Mouse (Mus musculus) gastrocnemius, postnatal 36 days (tissue): ENCODE measurements around the gene Zfp94. TPM values are rescaled to one million over a fixed set of nuclear protein-coding genes. Genes with fewer than 3 reads are reported as not detected.

ENCODE experiments used
- DNase-seq, 2 experiments: peaks; one replicate each; pipeline ENCODE4 v3.0.0; 2022
- intact Hi-C: fragments of 180-260 bp; cut with DNase I; formaldehyde crosslinking; loops from one replicate; pipeline ENCODE4 v1.15.1; 2025
- total RNA-seq, 2 experiments: library from RNA; stranded (reverse); gene quantifications; 2 replicates each; pipeline ENCODE4 v1.2.3; 2021

The Zfp94 gene
- total RNA-seq, 2 experiments from 2014 or later: 1.5 to 1.9 TPM

DNA sequence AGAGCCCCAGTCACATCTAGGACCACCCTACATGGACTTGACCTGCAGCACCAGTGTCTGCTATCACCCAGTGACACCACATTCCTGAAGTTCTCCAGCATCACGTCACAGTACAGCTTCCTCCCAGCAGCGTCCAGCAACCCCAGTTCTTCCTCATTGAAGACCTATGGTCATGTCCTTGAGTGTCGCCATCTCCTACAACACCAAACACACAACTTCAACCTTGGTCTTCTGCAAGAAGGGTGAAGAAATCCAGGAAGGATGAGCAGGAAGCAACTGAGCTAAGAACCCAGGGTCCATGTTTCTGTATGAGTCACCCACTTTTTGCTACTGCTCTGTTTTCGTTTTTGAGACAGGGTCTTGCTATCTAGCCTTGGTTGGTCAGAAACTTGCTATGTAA is 6.1 kb upstream of the Zfp94 start:
- intact Hi-C loops: no loop called here
- DNase-seq: no peak

- intact Hi-C loops: loop anchor here (5.0 to 10.0 kb wide), 3 partner anchors 67 to 114 kb away; partner anchors contain the start of genes Smg9 and Zfp108
These were observed 2.5 kb upstream of the Zfp94 start for GRCm38 (mm10) chr7:24318942-24319341.

GRCm38 (mm10) chr7:24315726-24316566 is 520 bp downstream of the Zfp94 start:
- intact Hi-C loops: loop anchor here (2.0 to 10.0 kb wide), 4 partner anchors 15 to 111 kb away; partner anchors contain the start of genes Smg9, Zfp108 and Zfp61
- no peak for DNase-seq

More at GRCm38 (mm10) chr7:24318942-24319341, 2.5 kb upstream of the Zfp94 start:
- DNase-seq: no peak

DNA sequence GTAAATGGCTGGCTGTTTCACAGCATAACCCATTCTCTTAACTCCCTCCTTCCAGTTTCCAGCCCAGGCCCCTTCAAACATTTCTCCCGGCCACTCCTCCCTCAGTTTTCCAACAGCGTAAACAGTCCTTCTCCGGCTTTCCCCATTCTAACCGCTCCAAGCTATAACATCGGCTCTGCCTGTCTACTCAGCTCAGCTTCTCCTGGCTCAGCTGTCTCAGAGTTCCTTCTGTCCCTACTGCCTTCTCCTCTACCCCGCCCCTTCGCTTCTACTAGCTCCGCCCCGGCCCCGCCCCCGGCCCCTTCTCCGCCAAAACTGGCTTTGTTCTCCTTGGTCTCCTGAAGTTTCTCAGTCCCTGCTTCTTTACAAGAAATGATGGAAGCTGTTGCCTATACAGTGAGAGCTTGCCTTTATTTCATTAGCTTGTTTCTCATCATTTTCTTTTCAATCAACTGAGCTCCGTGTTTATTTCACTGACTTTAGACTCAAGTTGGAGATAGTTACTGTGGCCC is 15.6 kb downstream of the Zfp94 start, which contains the start of gene Zfp61:
Zfp61 (minus strand) TSS at position 462 of the 512 bp plus-strand sequence.
- DNase-seq: no peak
- intact Hi-C loops: loop anchor here (2.0 kb wide), 1 partner anchor 16 kb away; the partner anchor contains the start of gene Zfp94

DNA sequence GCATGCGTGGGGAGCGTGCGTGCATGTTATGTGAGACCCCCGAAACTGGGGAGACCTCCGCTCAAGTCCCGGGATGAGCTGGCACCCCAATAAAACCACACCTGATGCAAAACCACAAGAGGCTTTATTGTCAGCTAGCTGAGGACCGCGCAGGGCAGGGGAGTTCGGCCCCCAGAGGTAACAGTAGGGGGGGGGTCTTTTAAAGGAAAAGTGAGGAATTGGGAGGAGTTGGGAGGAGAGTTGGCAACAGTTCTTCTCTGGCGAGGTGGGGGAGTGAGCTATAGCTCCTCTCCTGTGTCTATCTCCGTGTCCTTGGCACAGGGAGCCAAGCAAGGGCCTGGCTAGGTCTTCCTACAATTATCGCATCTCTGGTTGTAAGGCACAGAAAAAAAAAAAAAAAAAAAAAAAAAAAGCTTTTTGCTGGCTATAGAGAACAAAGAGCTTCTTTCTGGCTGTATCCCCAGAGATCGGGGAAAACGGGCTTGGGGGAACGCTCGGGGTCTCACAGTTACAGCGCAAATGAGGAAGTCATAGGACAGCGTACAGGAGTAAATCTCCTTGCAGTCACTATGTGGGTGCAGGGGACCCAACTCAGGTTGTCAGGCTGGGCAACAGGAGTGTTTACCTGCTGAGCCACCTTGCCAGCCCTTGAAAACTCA is 16.5 kb downstream of the Zfp94 start:
- intact Hi-C loops: loop anchor here (2.0 kb wide), 1 partner anchor 17 kb away; the partner anchor contains the start of gene Zfp94
- no peak for DNase-seq

DNA sequence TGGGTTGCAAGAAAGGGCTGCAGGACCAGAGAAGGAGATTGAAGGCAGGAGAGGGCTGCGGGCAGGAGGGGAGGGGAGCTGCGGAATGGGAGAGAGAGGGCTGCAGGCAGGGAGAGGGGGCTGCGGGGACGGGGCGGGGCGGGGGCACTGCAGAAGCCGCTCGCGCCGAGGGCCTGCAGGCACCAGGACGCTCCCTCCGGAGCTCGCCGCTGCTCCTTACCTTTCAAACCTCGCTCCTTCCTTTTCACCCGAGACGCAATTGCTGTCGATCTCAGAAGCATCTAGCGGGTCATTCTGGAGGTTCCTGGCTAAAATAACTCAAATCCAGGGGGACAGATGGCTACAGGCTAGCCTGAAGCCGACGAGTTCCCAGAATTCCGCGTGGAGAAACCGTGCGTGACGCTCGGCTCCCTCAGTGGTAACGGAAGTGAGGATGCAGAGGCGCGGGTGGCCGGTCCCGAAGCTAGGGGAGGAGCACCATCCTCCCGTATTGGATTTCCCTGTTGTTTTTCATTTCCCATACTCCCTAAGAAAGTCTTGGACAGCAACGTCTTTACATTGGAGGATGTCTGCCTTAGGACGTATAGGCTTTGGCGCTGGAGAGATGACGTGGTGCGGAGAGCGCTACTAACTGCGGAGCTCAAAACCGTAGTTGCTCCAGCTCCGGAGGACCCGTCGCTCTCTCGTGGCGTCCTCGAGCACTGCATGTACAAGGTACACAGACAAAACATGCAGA is 17.3 kb downstream of the Zfp94 start:
- intact Hi-C loops: no loop called here
- peak; percentile 59 to 65 for DNase-seq

- no peak for DNase-seq
- intact Hi-C loops: no loop called here
These were observed 17.9 kb downstream of the Zfp94 start for GRCm38 (mm10) chr7:24298635-24298972.

- no peak for DNase-seq
- intact Hi-C loops: no loop called here
These were observed 18.9 kb downstream of the Zfp94 start for GRCm38 (mm10) chr7:24297361-24298095.

- intact Hi-C loops: no loop called here
- no peak for DNase-seq
These were observed 20.1 kb downstream of the Zfp94 start for GRCm38 (mm10) chr7:24296386-24296785.

- intact Hi-C loops: no loop called here
- no peak for DNase-seq
These were observed 21.1 kb downstream of the Zfp94 start for GRCm38 (mm10) chr7:24295376-24295775.

DNA sequence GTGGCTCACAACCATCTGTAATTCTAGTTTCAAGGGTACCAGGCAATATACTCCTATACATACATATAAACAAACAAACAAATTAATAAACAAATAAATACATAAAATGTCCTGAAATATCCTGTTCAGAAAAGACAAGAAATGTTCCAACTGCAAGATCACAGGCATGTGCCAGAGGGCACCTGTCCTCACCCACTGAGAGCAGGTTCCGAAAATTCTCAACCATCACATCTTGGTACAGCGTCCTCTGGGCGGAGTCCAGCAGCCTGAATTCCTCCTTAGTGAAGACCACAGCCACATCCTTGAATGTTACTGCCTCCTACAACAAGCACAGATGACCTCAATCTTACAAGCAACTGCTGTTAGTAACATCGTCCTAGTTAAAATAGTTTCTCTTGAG is 21.7 kb downstream of the Zfp94 start:
- DNase-seq: no peak
- intact Hi-C loops: no loop called here

DNA sequence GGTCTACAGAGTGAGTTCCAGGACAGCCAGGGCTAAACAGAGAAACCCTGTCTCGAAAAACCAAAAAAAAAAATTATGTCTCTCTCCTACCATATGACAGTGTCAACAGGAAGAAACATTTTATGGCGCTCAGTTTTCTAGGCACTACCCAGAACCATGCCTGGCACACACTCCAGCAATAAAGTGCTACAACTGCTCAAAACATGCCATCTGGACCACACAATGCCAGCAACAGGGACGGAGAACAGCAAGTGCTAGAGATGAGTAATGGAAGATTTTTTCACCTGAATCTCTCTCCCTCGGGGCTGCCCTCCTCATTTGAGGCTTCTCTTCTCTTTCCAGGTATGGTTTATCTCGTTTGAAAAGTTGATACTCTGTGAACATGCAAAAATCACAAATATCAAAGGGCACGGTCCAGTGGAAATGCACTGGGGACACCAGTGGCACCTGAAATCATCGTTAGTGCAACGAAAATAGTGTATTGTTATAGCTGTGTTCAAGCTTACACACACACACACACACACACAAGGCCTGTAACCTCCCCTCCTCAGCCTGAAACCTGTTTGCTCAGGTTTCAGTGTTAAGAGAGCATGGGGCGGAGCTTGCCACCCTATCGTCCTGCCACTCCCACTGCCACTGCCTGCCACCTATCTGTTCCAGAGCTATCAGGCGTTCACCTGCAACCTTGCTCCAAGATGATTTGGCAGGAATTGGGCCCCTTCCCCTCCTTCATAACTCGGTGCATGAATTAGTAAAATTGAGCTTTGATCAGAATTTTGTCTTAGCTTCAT is 23.2 kb downstream of the Zfp94 start:
- DNase-seq: peak in 1 of 2 experiments; percentile 2
- intact Hi-C loops: no loop called here

- no peak for DNase-seq
- intact Hi-C loops: no loop called here
These were observed 24.9 kb downstream of the Zfp94 start for GRCm38 (mm10) chr7:24291387-24292090.

DNA sequence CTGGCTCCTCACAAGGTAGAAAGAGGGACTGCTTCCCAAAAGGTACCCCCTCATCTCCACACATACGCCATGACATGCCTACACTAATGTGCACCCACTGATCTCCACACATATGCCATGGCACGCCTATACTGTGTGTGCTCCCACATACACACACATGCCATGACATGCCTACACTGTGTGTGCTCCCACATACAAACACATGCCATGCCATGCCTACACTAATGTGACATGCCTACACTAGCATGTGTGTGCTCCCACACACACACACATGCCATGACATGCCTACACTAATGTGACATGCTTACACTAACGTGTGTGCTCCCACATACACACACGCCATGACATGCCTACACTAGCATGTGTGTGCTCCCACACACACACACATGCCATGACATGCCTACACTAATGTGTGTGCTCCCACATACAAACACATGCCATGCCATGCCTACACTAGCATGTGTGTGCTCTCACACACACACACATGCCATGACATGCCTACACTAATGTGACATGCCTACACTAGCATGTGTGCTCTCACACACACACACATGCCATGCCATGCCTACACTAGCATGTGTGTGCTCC is 26.3 kb downstream of the Zfp94 start:
- intact Hi-C loops: no loop called here
- no peak for DNase-seq

DNA sequence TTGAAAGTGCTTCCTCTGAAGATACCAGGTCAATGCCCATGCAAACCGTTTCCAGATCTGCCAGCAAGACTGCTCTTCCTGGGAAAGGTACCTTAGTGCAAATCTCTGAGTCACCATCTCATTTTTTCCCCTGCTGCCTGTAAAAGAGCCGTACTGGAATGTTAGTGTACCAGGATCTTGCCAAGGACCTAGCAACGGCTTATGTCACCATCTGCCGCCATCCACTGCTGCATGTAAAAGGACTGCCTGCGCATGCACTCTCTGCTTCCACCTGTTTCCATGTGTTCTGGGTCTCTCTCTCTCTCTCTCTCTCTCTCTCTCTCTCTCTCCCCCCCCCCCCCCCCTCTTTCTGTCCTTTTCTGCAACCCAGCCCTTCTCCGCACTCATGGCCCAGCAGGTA is 28.0 kb downstream of the Zfp94 start:
- intact Hi-C loops: no loop called here
- no peak for DNase-seq

- intact Hi-C loops: no loop called here
- DNase-seq: no peak
These were observed 28.8 kb downstream of the Zfp94 start for GRCm38 (mm10) chr7:24287670-24288069.

DNA sequence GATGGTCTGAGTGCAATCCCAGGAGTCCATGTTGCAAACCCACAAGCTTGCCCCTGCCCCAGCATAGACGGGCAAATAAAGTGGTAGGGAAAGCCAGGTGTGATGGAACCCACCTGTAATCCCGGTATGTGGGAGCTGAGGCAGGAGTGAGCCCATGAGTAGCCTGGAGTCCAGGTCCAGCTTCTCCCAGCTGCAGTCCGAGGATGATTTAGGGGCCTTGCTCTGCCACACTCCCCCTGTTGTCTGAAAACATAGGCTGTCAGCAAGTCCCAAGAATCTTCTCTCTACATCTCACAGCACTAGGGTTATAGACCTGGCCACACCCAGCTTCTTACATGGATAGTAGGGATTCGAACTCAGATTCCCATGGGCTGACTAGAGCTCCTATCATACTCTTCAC is 29.6 kb downstream of the Zfp94 start:
- intact Hi-C loops: no loop called here
- DNase-seq: no peak

DNA sequence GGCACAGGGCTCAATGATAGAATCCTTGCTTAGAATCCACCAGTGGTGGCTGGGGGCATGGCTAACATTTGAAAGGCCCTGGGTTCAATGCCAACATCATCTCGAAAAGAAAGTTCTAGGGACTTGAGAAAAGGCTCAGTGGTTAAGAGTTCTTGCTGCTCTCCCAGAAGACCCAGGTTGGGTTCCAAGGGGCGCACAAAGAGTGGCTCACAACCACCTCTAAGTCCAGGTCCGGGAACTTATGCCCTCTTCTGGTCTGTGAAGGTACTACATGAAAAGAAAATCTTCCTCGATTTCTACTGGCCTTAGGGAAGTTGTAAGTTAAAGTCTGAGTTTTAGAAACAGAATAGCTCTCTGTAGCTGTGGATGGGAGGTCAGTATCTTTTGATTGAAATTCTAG is 30.4 kb downstream of the Zfp94 start:
- intact Hi-C loops: no loop called here
- DNase-seq: no peak
